Mouse (Mus musculus): ENCODE results near the gene Macf1. TPM values are rescaled to one million over a fixed set of nuclear protein-coding genes. Genes with fewer than 3 reads are reported as not detected.

The Macf1 gene
- polyA plus RNA-seq, 1 experiment = 88.5 TPM

- Histone ChIP-seq H3K4me2 (ENCODE audit: low read depth) (peak overlapping the region; percentile 48), H3ac (ENCODE audit: control insufficient read depth, insufficient read length) (no peak overlapping the region), H3K36me3 (ENCODE audit: control insufficient read depth, insufficient read depth) (peaks cover 5% of the 10 kb centered on the region), H3K4me3 (peak overlapping the region; percentile 49), H3K79me2 (ENCODE audit: control insufficient read depth, insufficient read depth) (peaks cover 66% of the 10 kb centered on the region), H3K27me3 (ENCODE audit: control insufficient read depth, insufficient read depth, insufficient read length) (no peaks in the 10 kb centered on the region)
- TF ChIP-seq TCF3 (IDR thresholded peaks at IDR 0.05; ENCODE audit: insufficient read length, low read depth) = no peak
- TF ChIP-seq E2F4 (IDR thresholded peaks at IDR 0.05; ENCODE audit: insufficient read depth) = no peak
- TF ChIP-seq MYOD1 (IDR thresholded peaks at IDR 0.05; ENCODE audit: control insufficient read depth in 1 of 3, insufficient read length in 2 of 3, low read depth in 2 of 3) = no peak
- no peak for TF ChIP-seq SRF (IDR thresholded peaks at IDR 0.05; ENCODE audit: control insufficient read depth, insufficient read length, low read depth)
- no peak for TF ChIP-seq POLR2A (IDR thresholded peaks at IDR 0.05; ENCODE audit: insufficient read length, low read depth)
- no peak for TF ChIP-seq POLR2AphosphoS2 (IDR thresholded peaks at IDR 0.05; ENCODE audit: insufficient read length, low read depth)
- TF ChIP-seq CEBPB (IDR thresholded peaks at IDR 0.05; ENCODE audit: insufficient read depth, poor library complexity, severe bottlenecking) = no peak
- no peak for TF ChIP-seq REST (IDR thresholded peaks at IDR 0.05; ENCODE audit: insufficient read depth, insufficient read length)
- TF ChIP-seq MAX (IDR thresholded peaks at IDR 0.05; ENCODE audit: low read depth) = no peak
- no peak for TF ChIP-seq MYOG (IDR thresholded peaks at IDR 0.05; ENCODE audit: control insufficient read depth in 1 of 3, insufficient read depth in 1 of 3, insufficient read length in 2 of 3, low read depth in 2 of 3)
- TF ChIP-seq TCF12 (IDR thresholded peaks at IDR 0.05; ENCODE audit: insufficient read depth, poor library complexity, severe bottlenecking) = no peak
- TF ChIP-seq USF1 (IDR thresholded peaks at IDR 0.05; ENCODE audit: low read depth) = no peak
These were observed 72.9 kb downstream of the Macf1 start for GRCm38 (mm10) chr4:123611241-123611640.

DNA sequence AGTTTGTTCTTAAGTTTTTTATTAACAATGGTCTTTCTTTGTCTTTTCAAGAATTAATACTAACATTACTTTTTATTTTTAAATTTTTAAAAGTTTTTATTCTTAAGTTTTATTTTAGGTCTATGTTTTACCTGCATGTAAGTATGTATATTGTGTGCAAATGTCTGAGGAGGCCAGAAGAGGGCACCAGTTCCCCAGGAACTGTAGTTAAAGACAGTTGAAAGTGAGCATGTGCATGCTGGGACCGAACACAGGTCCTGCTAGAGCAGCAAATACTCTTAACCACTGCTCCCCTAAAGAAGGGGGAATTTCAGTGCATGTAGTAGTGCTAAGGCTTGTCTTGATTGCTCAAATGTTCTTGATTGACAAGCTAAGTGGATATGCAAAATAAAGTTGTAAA lies 77.0 kb downstream of the Macf1 start:
- H3K36me3 ChIP-seq (ENCODE audit: control insufficient read depth, insufficient read depth) = peaks cover 5% of the 10 kb centered on the region
- TF ChIP-seq SRF (IDR thresholded peaks at IDR 0.05; ENCODE audit: control insufficient read depth, insufficient read length, low read depth) (no peak), E2F4 (IDR thresholded peaks at IDR 0.05; ENCODE audit: insufficient read depth) (no peak), CEBPB (IDR thresholded peaks at IDR 0.05; ENCODE audit: insufficient read depth, poor library complexity, severe bottlenecking) (no peak), USF1 (IDR thresholded peaks at IDR 0.05; ENCODE audit: low read depth) (no peak), REST (IDR thresholded peaks at IDR 0.05; ENCODE audit: insufficient read depth, insufficient read length) (no peak), TCF3 (IDR thresholded peaks at IDR 0.05; ENCODE audit: insufficient read length, low read depth) (no peak), TCF12 (IDR thresholded peaks at IDR 0.05; ENCODE audit: insufficient read depth, poor library complexity, severe bottlenecking) (no peak), POLR2AphosphoS2 (IDR thresholded peaks at IDR 0.05; ENCODE audit: insufficient read length, low read depth) (no peak), MYOD1 (IDR thresholded peaks at IDR 0.05; ENCODE audit: control insufficient read depth in 1 of 3, insufficient read length in 2 of 3, low read depth in 2 of 3) (no peak), MYOG (IDR thresholded peaks at IDR 0.05; ENCODE audit: control insufficient read depth in 1 of 3, insufficient read depth in 1 of 3, insufficient read length in 2 of 3, low read depth in 2 of 3) (no peak), POLR2A (IDR thresholded peaks at IDR 0.05; ENCODE audit: insufficient read length, low read depth) (no peak)
- H3K4me3 ChIP-seq = no peak overlapping the region
- peaks cover 76% of the 10 kb centered on the region for H3K79me2 ChIP-seq (ENCODE audit: control insufficient read depth, insufficient read depth)
- H3ac ChIP-seq (ENCODE audit: control insufficient read depth, insufficient read length) = no peak overlapping the region
- no peak overlapping the region for H3K4me2 ChIP-seq (ENCODE audit: low read depth)
- H3K27me3 ChIP-seq (ENCODE audit: control insufficient read depth, insufficient read depth, insufficient read length) = no peaks in the 10 kb centered on the region

GRCm38 (mm10) chr4:123605948-123606347 lies 78.2 kb downstream of the Macf1 start:
- Histone ChIP-seq H3ac (ENCODE audit: control insufficient read depth, insufficient read length) (no peak overlapping the region), H3K36me3 (ENCODE audit: control insufficient read depth, insufficient read depth) (peaks cover 5% of the 10 kb centered on the region), H3K4me3 (no peak overlapping the region), H3K79me2 (ENCODE audit: control insufficient read depth, insufficient read depth) (peaks cover 70% of the 10 kb centered on the region), H3K4me2 (ENCODE audit: low read depth) (peak overlapping the region; percentile 12), H3K27me3 (ENCODE audit: control insufficient read depth, insufficient read depth, insufficient read length) (no peaks in the 10 kb centered on the region)
- no peak for TF ChIP-seq CEBPB (IDR thresholded peaks at IDR 0.05; ENCODE audit: insufficient read depth, poor library complexity, severe bottlenecking)
- no peak for TF ChIP-seq E2F4 (IDR thresholded peaks at IDR 0.05; ENCODE audit: insufficient read depth)
- no peak for TF ChIP-seq MYOG (IDR thresholded peaks at IDR 0.05; ENCODE audit: control insufficient read depth in 1 of 3, insufficient read depth in 1 of 3, insufficient read length in 2 of 3, low read depth in 2 of 3)
- TF ChIP-seq MAX (IDR thresholded peaks at IDR 0.05; ENCODE audit: low read depth) = no peak
- no peak for TF ChIP-seq MYOD1 (IDR thresholded peaks at IDR 0.05; ENCODE audit: control insufficient read depth in 1 of 3, insufficient read length in 2 of 3, low read depth in 2 of 3)
- no peak for TF ChIP-seq SRF (IDR thresholded peaks at IDR 0.05; ENCODE audit: control insufficient read depth, insufficient read length, low read depth)
- TF ChIP-seq TCF12 (IDR thresholded peaks at IDR 0.05; ENCODE audit: insufficient read depth, poor library complexity, severe bottlenecking) = no peak
- no peak for TF ChIP-seq POLR2AphosphoS2 (IDR thresholded peaks at IDR 0.05; ENCODE audit: insufficient read length, low read depth)

DNA sequence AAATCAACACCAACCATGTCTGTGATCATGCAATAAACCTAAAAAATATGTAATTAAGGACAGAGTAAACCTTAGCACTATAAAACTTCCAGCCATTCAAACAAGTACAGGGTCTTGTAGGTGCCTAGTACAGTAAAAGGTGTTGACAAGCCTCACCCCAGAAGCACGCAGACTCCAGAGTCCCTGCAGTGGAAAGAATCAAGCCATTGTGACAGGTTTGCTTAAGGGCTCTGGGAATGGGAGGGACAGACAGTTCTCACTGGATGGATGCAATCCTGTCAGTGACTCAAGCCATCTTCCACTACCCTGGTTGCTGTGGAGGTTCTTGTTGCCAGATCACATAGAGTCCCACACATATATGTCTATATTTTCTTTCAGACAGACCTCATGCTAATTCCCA lies 78.9 kb downstream of the Macf1 start:
- TF ChIP-seq POLR2AphosphoS2 (IDR thresholded peaks at IDR 0.05; ENCODE audit: insufficient read length, low read depth) = no peak
- no peak for TF ChIP-seq REST (IDR thresholded peaks at IDR 0.05; ENCODE audit: insufficient read depth, insufficient read length)
- H3ac ChIP-seq (ENCODE audit: control insufficient read depth, insufficient read length) = no peak overlapping the region
- H3K36me3 ChIP-seq (ENCODE audit: control insufficient read depth, insufficient read depth) = peaks cover 5% of the 10 kb centered on the region
- H3K4me2 ChIP-seq (ENCODE audit: low read depth) = peak overlapping the region; percentile 12
- H3K4me3 ChIP-seq = no peak overlapping the region
- H3K27me3 ChIP-seq (ENCODE audit: control insufficient read depth, insufficient read depth, insufficient read length) = no peaks in the 10 kb centered on the region
- peaks cover 70% of the 10 kb centered on the region for H3K79me2 ChIP-seq (ENCODE audit: control insufficient read depth, insufficient read depth)

DNA sequence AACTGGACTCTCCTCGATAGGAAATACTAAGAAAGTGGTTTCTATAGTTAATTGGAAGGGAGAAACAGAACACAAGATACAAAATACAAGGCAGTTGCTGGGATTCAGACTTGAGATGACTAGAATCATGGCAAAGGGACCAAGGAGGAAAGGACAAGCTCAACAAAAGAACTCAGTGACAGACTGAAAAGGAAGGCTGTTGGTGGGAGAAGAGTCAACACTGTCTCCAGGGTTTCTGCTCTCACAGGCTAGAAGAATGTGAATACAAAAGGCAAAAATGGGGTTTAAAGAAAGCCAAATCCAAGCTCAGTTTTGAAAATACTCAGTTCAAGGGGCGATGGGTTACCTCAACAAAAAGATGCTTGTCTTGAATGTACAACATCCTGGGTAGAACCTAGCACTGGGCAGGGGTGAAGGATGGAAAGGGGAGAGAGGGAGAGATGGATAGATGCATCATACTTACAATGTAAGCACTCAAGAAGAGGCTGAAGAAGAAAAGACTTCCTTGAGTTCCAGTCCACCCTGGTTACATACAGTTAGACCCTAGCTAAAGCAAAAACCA lies 81.4 kb downstream of the Macf1 start:
- Histone ChIP-seq H3ac (ENCODE audit: control insufficient read depth, insufficient read length) (no peak overlapping the region), H3K79me2 (ENCODE audit: control insufficient read depth, insufficient read depth) (peaks cover 83% of the 10 kb centered on the region), H3K36me3 (ENCODE audit: control insufficient read depth, insufficient read depth) (no peaks in the 10 kb centered on the region), H3K4me2 (ENCODE audit: low read depth) (no peak overlapping the region), H3K27me3 (ENCODE audit: control insufficient read depth, insufficient read depth, insufficient read length) (no peaks in the 10 kb centered on the region), H3K4me3 (no peak overlapping the region)
- TF ChIP-seq POLR2AphosphoS2 (IDR thresholded peaks at IDR 0.05; ENCODE audit: insufficient read length, low read depth) (no peak), TCF3 (IDR thresholded peaks at IDR 0.05; ENCODE audit: insufficient read length, low read depth) (no peak), REST (IDR thresholded peaks at IDR 0.05; ENCODE audit: insufficient read depth, insufficient read length) (no peak)
